Mouse (Mus musculus): Measurements from ENCODE around the gene Pced1b. TPM values are rescaled to one million over a fixed set of nuclear protein-coding genes. Genes with fewer than 3 reads are reported as not detected.
"Not testable (repeated sequence)": the region's sequence is repeated elsewhere in the genome, so short reads cannot be mapped to it uniquely, and the experiment has no call there.

Pced1b gene
- total and polyA plus RNA-seq, 3 experiments: 17.9 to 27.5 (median 25.7) TPM

- no peak for DNase-seq
Measured at GRCm38 (mm10) chr15:97342945-97343344, 96.0 kb downstream of the Pced1b start.

GRCm38 (mm10) chr15:97343921-97344320 lies 97.0 kb downstream of the Pced1b start:
- DNase-seq: no peak

- no peak for DNase-seq
Measured at GRCm38 (mm10) chr15:97345110-97345509, 98.2 kb downstream of the Pced1b start.

- no peak for DNase-seq
Measured at GRCm38 (mm10) chr15:97345917-97346316, 99.0 kb downstream of the Pced1b start.

DNA sequence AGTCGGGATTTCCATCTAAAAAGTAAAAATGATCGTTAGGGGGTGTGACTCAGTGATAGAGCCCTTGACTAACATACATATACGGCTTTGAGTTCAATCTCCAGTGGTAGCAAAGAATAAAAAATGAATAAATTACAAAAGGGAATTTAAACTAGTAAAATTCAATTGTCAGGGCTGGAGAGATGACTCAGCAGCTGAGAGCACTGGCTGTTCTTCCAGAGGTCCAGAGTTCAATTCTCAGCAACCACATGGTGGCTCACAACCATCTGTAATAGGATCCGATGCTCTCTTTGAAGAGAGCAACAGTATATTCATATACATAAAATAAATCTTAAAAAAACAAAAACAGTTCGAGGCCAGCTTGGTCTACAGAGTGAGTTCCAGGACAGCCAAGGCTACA lies 99.5 kb downstream of the Pced1b start:
- no peak for DNase-seq

DNA sequence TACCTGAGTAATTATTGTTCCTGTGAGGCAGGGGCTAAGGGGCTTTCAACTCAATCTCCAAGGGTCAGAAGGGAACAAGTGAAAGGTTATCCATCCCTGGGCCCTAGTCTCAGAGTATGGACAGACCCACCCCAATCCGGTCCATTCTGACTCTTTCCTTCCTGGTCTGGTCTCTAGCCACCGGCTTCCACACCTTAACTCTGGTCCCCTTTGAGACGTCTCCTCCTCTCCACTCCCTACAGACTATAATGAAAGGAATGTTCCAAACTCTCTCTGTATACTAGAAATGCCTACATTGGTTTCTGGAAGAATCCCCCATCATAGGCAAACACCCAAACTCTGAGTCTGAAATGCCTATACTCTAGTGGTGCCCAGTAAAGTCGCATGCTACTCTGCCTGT lies 100.0 kb downstream of the Pced1b start:
- no peak for DNase-seq

- DNase-seq: peak; percentile 76
Measured at GRCm38 (mm10) chr15:97348566-97349315, 101.8 kb downstream of the Pced1b start.

DNA sequence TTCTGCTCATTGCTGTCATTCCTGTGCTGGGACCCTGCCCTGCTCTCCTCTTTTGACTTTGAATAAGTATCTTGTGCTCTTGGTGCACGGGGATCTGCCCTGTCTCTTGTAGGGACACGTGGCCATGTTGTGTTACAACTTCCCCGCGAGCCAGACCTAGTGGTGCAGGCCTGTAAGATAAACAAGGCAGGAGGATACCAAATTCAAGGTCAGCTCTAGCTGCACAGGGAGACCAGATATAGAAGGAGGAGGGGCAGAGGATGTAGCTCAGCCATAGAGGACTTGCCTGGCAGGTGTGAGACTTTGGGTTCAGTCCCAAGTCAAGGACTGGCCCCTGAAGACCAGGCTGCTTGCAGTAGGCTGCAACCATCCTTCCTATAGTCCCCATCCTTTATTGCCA lies 103.6 kb downstream of the Pced1b start:
- peak; percentile 36 for DNase-seq

- peak; percentile 59 for DNase-seq
Measured at GRCm38 (mm10) chr15:97351016-97351415, 104.1 kb downstream of the Pced1b start.

DNA sequence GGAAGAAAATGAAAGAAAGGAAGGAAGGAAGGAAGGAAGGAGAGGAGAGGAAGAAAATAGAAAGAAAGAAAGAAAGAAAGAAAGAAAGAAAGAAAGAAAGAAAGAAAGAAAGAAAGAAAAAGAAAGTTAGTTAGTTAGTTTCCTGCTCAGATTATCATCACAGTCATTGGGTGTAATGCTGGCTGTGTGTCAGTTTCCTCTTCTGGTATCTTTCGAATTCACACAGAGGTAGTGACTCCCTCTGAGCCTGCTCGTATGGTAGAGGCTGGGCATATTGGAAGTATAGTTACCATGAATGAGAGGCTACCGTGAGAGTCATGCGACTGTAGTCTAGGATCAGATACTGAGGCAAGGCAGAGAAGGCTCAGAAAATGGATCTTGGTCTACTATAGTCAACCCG lies 104.8 kb downstream of the Pced1b start:
- DNase-seq: no peak

DNA sequence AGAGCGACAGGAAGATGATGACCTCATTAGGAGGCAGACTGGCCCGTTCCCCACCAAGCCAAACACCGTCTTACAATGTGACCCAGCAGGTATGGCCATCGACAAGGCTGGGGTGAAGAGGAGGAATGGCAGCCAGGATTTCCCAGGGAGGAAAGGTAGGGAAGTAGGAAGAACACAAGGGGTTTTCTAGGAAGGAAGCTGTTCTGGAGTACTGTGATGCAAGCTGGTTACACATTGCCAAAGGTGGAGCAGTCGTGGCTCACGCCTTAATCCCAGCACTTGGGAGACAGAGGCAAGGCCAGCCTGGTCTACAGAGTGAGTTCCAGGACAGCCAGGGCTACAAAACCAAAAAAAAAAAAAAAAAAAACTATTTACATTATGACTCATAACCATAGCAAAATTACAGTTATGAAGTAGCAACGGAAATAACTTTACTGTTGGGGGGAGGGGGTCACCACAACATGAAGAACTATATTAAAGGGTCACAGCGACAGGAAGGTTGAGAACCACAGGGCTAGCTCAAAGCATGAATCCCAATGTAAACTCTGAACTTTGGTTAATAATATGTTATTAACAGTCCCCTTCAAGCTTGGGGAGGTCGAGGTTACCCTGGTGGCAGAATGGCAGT lies 108.9 kb downstream of the Pced1b start:
- DNase-seq: no peak

GRCm38 (mm10) chr15:97357016-97357415 lies 110.1 kb downstream of the Pced1b start:
- no peak for DNase-seq

GRCm38 (mm10) chr15:97360842-97361770 lies 114.2 kb downstream of the Pced1b start:
- no peak for DNase-seq

GRCm38 (mm10) chr15:97361771-97362171 lies 114.9 kb downstream of the Pced1b start:
- no peak for DNase-seq

DNA sequence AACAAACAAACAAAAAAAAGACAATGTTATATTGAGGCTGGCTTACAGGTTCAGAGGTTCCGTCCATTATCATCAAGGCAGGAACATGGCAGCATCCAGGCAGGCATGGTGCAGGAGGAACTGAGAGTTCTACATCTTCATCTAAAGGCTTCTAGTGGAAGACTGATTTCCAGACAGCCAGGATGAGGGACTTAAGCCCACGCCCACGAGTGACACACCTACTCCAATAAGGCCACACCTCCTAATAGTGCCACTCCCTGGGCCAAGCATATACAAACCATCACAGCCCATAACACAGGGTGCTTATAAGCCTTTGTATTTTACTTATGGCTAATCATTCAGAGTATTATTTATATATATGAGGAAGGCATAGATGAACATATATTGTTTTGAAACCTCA lies 117.4 kb downstream of the Pced1b start:
- DNase-seq: not testable (repeated sequence)

DNA sequence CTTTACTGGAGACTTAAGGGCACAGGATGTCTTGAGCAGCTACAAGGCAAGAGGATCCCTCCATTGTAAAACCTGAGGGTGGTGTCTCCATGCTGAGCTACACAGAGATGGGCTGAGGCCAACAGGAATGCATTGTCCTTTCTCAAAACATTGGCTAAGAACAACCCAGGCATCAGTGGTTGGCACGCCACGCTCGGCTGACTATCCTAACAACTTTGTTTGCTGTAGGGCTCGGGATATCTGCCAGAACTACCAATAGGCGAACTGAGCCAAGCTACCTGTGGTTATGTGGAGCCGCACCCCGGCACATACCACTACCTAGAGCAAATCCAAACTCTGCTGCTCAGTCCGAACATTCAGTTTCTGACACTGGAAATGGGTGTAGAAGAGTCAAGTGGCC lies 118.1 kb downstream of the Pced1b start:
- DNase-seq: no peak

DNA sequence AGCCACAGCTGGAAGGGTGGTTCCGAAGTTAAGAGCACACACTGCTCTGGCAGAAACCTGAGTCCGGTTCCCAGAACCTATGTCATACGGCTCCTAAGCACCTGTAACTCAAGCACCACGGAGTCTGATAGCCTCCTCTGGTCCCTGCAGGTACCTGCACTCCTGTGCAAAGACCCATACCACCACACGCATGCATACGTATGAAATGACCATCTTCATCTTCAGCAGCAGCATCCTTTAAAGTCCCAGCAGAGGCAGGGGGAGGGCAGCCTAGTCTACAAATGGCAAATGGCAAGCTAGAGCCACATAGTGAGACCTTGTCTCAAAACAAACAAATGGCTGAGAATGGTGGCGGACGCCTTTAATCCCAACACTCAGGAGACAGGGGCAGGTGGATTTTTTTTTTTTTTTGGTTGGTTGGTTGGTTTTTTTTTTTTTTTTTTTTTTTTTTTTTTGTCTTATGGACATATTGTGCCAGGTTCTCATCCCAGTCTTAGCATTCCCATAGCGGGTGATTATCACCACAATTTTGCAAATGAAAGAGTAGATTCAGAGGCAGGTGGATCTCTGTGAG lies 121.2 kb downstream of the Pced1b start:
- no peak for DNase-seq

DNA sequence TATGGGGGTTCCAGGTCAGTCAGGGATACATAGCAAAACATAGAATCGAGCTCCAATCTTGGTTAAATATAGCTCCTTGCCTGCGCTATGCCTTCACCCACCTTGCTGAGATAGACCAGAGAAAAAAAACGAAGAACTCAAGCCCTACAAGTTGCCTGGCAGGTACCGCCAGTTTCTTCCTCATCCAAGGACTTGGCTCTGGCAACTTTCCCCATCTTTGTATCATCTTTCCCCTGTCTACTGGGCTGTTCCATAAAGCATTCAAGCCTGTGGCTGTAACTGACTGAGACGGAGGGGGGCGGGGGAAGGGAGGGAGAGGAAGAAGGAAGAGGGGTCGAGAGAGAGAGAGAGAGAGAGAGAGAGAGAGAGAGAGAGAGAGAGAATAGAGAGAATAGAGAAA lies 121.7 kb downstream of the Pced1b start:
- peak; percentile 30 for DNase-seq

- DNase-seq: no peak
Measured at GRCm38 (mm10) chr15:97369144-97369543, 122.2 kb downstream of the Pced1b start.

DNA sequence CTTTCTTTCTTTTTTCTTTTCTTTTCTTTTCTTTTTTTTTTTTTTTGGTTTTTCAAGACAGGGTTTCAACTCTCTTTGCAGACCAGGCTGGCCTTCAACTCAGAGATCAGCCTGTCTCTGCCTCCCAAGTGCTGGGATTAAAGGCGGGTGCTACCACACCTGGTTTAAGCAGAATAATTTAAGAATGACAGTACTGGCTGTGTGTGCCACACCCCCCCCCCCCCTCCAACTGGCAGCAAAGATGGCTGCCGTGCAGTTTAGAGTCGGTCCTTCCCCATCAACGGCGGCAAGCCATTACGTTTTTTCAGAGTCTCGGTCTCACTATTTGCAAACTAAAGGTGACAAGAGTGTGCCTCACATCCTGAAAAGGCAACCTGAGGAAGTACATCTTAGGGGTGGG lies 124.0 kb downstream of the Pced1b start:
- DNase-seq: no peak

- DNase-seq: not testable (repeated sequence)
Measured at GRCm38 (mm10) chr15:97372043-97372442, 125.1 kb downstream of the Pced1b start.

DNA sequence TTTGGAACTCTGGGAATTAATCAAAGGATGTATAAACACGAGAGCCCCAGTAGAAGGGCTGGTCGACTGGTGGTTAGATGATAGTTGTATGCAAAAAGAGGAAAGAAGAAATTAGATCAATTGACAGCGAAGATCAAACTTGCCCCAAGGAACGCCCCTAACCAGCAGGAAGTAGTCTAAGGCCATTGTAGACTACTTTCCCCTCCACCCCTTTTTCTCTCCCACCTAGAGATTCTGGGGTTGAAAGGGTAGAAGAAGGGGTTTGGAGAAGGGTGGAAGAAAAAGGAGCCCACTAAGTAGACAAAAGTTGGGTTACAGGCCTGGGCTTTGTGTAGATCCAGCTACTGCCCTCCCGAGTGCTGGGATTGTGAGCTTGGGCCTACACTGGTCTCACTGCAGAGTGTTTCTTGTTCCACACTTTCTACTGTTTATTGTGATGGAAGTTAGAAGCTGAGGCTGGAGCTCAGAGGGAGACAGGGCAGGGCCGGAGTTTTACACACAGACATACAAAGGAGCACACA lies 125.8 kb downstream of the Pced1b start:
- DNase-seq: no peak
